Mouse (Mus musculus): ENCODE results near the gene Dapk2.

The Dapk2 gene

GRCm38 (mm10) chr9:66144248-66144647 is 13.8 kb upstream of the Dapk2 start:
- DNase-seq (ENCODE audit: low spot score), result peak; percentile 35

- DNase-seq (ENCODE audit: low spot score), result no peak
Measured at GRCm38 (mm10) chr9:66146141-66146540, 11.9 kb upstream of the Dapk2 start.

- DNase-seq (ENCODE audit: low spot score), result no peak
Measured at GRCm38 (mm10) chr9:66152011-66152410, 6.0 kb upstream of the Dapk2 start.

GRCm38 (mm10) chr9:66153594-66153993 is 4.4 kb upstream of the Dapk2 start:
- DNase-seq (ENCODE audit: low spot score), result no peak

DNA sequence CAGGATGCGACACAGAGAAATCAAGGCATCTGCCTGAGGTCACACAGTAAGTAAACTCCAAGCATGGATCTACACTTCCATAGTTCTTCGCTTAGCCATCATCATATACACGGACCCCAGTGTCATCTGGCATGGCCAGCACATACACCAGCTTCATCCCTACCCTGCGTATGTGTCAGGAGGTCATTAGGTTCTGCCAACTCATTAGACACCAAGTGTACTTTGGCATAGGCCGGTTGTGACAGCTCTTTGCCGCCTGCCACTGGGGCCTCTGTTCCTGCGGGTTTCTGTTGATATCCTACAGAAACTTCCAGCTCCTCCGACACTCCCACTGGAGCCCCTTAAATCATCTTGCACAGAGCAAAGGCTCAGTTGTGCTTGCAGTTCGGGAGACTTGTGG is 4.0 kb upstream of the Dapk2 start:
- DNase-seq (ENCODE audit: low spot score), result no peak

GRCm38 (mm10) chr9:66155534-66155933 is 2.5 kb upstream of the Dapk2 start:
- DNase-seq (ENCODE audit: low spot score), result no peak

- peak; percentile 57 for DNase-seq (ENCODE audit: low spot score)
Measured at GRCm38 (mm10) chr9:66158885-66159430, 935 bp downstream of the Dapk2 start.

DNA sequence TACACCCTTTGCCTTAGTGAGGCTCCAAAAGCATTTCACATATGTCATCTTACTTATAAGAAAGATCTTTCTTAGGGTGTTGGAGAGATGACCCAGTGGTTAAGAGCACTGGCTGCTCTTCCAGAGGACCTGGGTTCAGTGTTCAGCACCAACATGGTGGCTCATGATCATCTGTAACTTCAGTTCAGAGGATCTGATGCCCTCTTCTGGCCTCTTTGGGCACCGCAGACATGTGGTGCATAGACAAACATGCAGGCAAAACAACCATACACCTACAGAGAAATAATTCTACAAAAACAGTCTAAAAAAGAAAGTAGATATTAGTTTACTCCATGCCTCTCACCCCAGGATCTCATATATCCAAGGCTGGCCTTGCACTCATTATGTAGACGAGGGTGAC is 2.1 kb downstream of the Dapk2 start:
- no peak for DNase-seq (ENCODE audit: low spot score)

GRCm38 (mm10) chr9:66162995-66163394 is 5.0 kb downstream of the Dapk2 start:
- DNase-seq (ENCODE audit: low spot score), result no peak

DNA sequence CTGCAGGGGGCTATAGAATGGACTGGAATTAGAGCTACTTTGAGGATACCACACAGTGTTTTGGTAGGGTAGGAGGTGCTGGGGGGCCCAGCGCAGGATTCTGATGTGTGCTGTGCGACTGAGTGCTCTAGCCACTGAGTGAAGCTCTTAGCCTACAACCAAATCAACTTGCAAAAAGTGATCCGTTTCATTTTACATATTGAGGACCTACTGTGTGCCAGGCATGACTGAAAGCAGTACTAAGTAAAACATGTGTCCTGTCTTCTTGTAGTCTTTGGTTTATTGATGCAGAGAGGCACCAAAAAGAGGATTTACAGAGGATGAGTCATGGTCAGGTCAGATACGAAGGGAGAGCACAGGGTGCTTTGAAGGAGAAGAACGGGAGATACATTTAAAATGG is 9.2 kb downstream of the Dapk2 start:
- DNase-seq (ENCODE audit: low spot score), result no peak

GRCm38 (mm10) chr9:66168233-66168632 is 10.2 kb downstream of the Dapk2 start:
- DNase-seq (ENCODE audit: low spot score), result no peak

GRCm38 (mm10) chr9:66170506-66170905 is 12.5 kb downstream of the Dapk2 start:
- no peak for DNase-seq (ENCODE audit: low spot score)

DNA sequence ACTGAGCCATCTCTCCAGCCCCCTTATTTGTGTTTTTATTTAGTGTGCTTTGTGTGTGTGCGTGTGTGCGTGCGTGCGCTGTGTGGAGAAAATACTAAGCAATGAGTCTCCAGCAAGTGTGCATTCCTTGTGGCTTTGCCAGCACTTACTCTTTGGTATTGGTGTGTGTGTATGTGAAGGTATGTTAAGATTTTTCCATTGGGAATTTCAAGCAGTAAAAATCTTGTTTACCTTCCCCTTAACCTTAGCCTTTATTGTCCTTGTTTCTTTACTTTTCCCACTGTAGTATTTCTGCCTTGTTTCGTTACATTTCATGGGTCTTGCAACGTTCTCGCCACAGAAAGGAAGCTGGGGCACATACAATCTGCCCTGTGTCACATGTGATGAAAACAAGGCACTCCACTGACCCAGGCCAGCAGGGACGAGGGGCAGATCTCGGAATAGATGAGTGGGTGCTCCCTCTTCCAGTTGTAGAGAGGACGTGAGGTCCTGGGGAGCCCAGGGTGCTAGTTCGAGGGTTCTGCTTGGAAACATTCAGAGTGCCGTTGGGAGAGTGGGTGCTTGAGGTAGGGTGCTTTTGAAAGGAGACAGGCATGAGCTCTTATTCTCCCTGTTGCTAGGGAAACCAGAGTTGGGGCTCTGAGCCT is 13.4 kb downstream of the Dapk2 start:
- no peak for DNase-seq (ENCODE audit: low spot score)

GRCm38 (mm10) chr9:66173316-66173855 is 15.4 kb downstream of the Dapk2 start:
- no peak for DNase-seq (ENCODE audit: low spot score)

GRCm38 (mm10) chr9:66174985-66175384 is 17.0 kb downstream of the Dapk2 start:
- DNase-seq (ENCODE audit: low spot score), result no peak

DNA sequence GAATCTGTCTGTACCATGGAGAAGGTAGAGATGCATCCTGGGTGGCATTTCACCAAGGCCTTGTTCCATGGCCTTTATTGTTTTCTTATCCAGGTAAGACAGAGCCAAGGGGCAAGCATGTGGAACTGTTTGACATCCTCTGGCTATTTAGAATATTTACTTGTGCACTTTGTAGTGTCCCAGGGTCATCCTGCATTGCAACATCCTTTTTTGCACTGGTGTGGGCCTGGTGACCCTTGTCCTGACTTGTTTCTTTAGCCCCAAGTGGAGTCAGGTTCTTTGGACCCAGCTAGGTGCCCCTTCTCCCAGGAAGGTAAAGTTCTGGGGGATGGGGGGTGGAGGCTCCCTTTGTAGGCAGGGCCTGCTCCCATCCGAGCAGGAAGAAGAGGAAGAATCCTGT is 20.0 kb downstream of the Dapk2 start:
- no peak for DNase-seq (ENCODE audit: low spot score)

DNA sequence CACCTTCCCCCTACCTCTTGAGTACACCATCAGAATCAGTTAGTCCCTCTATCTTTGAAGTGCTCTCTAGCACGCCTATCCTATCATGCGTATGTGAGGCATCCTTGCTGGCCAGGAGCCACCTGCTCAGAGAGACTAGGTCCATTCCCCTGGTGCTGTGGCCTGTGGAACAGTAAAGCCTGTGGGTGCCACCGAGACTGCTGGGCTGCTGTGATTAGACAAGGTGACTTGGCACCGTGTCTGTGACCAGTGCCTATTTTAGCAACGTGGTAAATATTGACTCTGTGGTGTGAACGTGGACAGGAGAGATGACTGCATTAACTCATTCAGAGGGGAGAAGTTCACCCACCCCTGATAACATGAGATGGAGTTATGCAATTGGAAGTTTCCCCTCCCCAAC is 21.8 kb downstream of the Dapk2 start:
- DNase-seq (ENCODE audit: low spot score), result peak; percentile 69

GRCm38 (mm10) chr9:66181126-66181825 is 23.3 kb downstream of the Dapk2 start:
- DNase-seq (ENCODE audit: low spot score), result peak; percentile 50

- DNase-seq (ENCODE audit: low spot score), result peak; percentile 67
Measured at GRCm38 (mm10) chr9:66181826-66182678, 24.0 kb downstream of the Dapk2 start.

DNA sequence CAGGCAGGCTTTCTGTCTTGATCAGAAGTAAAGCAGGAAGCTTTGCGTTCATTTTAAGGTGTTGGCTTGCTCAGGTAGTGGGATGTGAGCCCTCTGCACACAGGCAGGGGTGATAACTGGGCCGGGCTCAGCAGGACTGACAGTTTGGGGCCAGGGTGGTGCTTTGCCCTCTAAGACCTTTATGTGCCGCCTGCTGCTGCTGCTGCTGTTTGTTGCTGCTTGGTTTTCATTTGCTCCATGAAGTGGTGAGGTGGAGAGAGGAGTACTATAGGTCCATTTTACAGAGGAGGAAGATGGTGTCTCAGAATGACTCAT is 24.6 kb downstream of the Dapk2 start:
- no peak for DNase-seq (ENCODE audit: low spot score)

DNA sequence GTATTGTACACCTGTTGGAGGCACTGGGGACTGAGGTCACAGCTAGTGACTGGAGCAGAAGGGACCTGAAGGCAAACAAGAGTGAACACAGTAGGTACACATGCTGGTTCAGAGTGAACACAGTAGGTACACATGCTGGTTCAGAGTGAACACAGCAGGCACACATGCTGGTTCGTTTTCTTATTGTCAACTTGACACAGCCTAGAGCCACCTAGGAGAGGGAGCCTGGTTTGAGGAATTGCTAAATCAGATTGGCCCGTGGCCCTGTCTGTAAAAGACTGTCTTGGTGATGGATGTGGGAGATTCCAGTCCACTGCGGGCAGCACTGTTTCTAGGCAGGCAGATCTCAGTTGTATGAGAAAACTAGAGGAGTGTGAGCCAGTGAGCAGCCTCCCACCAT is 25.0 kb downstream of the Dapk2 start:
- DNase-seq (ENCODE audit: low spot score), result no peak

- no peak for DNase-seq (ENCODE audit: low spot score)
Measured at GRCm38 (mm10) chr9:66184572-66184971, 26.5 kb downstream of the Dapk2 start.

DNA sequence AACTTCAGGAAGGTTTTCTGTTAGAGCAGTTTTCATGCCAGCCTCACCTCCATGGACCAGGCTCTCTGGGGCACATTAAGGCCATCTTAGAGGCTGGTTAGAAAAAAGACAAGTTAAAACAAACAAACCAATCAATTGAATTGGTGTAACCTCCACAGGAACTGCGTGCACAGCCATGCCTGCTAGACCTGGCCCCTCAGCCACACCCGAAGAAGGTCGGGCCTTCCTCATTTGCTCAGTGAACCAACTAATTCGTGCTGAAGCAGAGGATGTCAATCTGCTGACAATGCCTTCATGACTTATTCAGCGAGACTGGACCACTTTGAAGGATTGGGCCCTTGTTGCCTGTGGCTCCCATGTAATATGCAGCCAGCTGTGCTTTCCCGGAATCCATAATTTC is 28.4 kb downstream of the Dapk2 start:
- DNase-seq (ENCODE audit: low spot score), result no peak
